In the genomic region with DNA sequence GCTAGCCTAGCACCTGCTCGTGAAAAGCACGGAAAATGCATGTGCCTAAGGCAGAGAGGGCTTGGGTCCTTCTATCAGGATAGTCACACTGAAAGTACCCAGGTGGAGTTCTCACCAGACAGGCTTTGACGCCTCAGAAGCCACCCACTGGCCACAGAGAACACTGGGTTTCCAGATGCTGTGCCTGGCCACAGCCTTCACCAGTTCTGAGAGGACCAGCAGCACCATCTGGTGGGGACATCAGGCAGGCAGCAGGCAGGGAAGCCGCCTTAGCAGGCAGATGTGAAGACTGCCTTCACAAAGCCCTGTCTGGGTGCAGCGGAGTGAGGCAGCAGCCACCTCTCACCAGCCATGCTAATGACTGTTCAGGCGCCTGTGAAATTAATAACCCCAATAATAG, we compare ENCODE assay signal across 9 mouse cellular contexts. TPM values are rescaled to one million over a fixed set of nuclear protein-coding genes. Genes with fewer than 3 reads are reported as not detected.
DNase-seq lines count a peak whose midpoint lies in the region; ATAC-seq lines count a peak whose summit lies in the region.
"Had no signal": no experiment of that assay in that cellular context is flagged by ENCODE, and none has a peak within 500 bp of the region (broad histone marks: within the 10 kb centered on the region; RNA-seq: fewer than 3 reads in every experiment).

No protein-coding gene starts in this region.

- H3K4me1 ChIP-seq in hindbrain, embryonic 15.5 days (replicated peaks), result no peaks in the 10 kb centered on the region

- H3K36me3 ChIP-seq in hindbrain, embryonic 15.5 days, result no peaks in the 10 kb centered on the region
- H3K36me3 ChIP-seq: limb, embryonic 15.5 days had no signal

- 28% methylated on average over 6 of the region's 6 CpGs for WGBS in hindbrain, embryonic 15.5 days

- H3K4me2 ChIP-seq in hindbrain, embryonic 15.5 days, result no peak overlapping the region
- H3K4me2 ChIP-seq: limb, embryonic 15.5 days had no signal

- H3K4me3 ChIP-seq in hindbrain, embryonic 15.5 days, result no peak overlapping the region
- H3K4me3 ChIP-seq: limb, embryonic 15.5 days had no signal

- H3K27me3 ChIP-seq in hindbrain, embryonic 15.5 days, result no peaks in the 10 kb centered on the region
- H3K27me3 ChIP-seq: limb, embryonic 15.5 days had no signal

- H3K9me3 ChIP-seq in hindbrain, embryonic 15.5 days, result no peaks in the 10 kb centered on the region
- H3K9me3 ChIP-seq: limb, embryonic 15.5 days had no signal

- peak; percentile 93 for ATAC-seq in hindbrain, embryonic 15.5 days (ENCODE audit: low FRiP score, low read depth)

- no peak overlapping the region for H3K27ac ChIP-seq in hindbrain, embryonic 15.5 days (replicated peaks)
- H3K27ac ChIP-seq: limb, embryonic 15.5 days had no signal

- peak; percentile 36 for DNase-seq in MN1 (ENCODE audit: low spot score)
- peak; percentile 60 for DNase-seq in cerebellum, adult 9-11 months
- peak; percentile 78 to 84 for DNase-seq in frontal cortex, postnatal 25 days (ENCODE audit: low spot score in 2 of 2)
- peak; percentile 76 for DNase-seq in left cerebral cortex, adult 11 months (ENCODE audit: low spot score)
- peak; percentile 78 for DNase-seq in lung, postnatal 36 days
- DNase-seq in right cerebral cortex, adult 18-20 months, result peak; percentile 88
- DNase-seq in urinary bladder, adult 18-20 months (ENCODE audit: low spot score in 2 of 2), result peak; percentile 56 to 62

- H3K9ac ChIP-seq in hindbrain, embryonic 15.5 days, result no peak overlapping the region
- H3K9ac ChIP-seq: limb, embryonic 15.5 days had no signal

RNA-seq across cellular contexts. Expression of gene Dap, which starts 40.7 kb away (rescaled TPM):
- polyA plus RNA-seq in hindbrain, embryonic 15.5 days (2015; fragmentation: Nextera tagmentation; extraction: Ambion mirVana), result 26.7 and 30.4 TPM in 2 replicates

Comparison
In these comparisons a context has a peak if more than half of its experiments do, and no peak if none do; other contexts are left out.
1. DNase-seq: peak in every context shown above with its lines; median percentile 88 in right cerebral cortex, adult 18-20 months; 81 in frontal cortex, postnatal 25 days; 78 in lung, postnatal 36 days; 76 in left cerebral cortex, adult 11 months; 60 in cerebellum, adult 9-11 months; 59 in urinary bladder, adult 18-20 months; 36 in MN1.